Mouse (Mus musculus): ENCODE results near the gene Col23a1. TPM values are rescaled to one million over a fixed set of nuclear protein-coding genes. Genes with fewer than 3 reads are reported as not detected.
A peak's percentile ranks its signal among the peaks of the same experiment; 100 is the strongest.
"Not testable (repeated sequence)": the region's sequence is repeated elsewhere in the genome, so short reads cannot be mapped to it uniquely, and the experiment has no call there.

Col23a1 gene
- total RNA-seq, 2 experiments from 2014 or later, result 2.0 to 7.4 TPM

GRCm38 (mm10) chr11:51609940-51610339 lies 320.2 kb downstream of the Col23a1 start:
- DNase-seq (ENCODE audit: low spot score in 2 of 2), result not testable (repeated sequence)

GRCm38 (mm10) chr11:51614256-51614655 lies 324.5 kb downstream of the Col23a1 start:
- DNase-seq (ENCODE audit: low spot score in 2 of 2), result no peak

GRCm38 (mm10) chr11:51615129-51615528 lies 325.4 kb downstream of the Col23a1 start:
- DNase-seq (ENCODE audit: low spot score in 2 of 2), result no peak

- peak; percentile 65 to 74 for DNase-seq (ENCODE audit: low spot score in 2 of 2)
These were observed 325.9 kb downstream of the Col23a1 start for GRCm38 (mm10) chr11:51615601-51616000.

- DNase-seq (ENCODE audit: low spot score in 2 of 2), result not testable (repeated sequence)
These were observed 326.4 kb downstream of the Col23a1 start for GRCm38 (mm10) chr11:51616113-51616512.

- peak; percentile 56 to 60 for DNase-seq (ENCODE audit: low spot score in 2 of 2)
These were observed 328.0 kb downstream of the Col23a1 start for GRCm38 (mm10) chr11:51617693-51618092.

- DNase-seq (ENCODE audit: low spot score in 2 of 2), result no peak
These were observed 329.2 kb downstream of the Col23a1 start for GRCm38 (mm10) chr11:51618894-51619408.

- DNase-seq (ENCODE audit: low spot score in 2 of 2), result peak; percentile 90
These were observed 329.8 kb downstream of the Col23a1 start, which contains the start of gene Nhp2 for GRCm38 (mm10) chr11:51619409-51620060. Gene Nhp2, plus strand, starts transcription at chr11:51619735.

GRCm38 (mm10) chr11:51620084-51620483 lies 330.4 kb downstream of the Col23a1 start:
- DNase-seq (ENCODE audit: low spot score in 2 of 2), result no peak

GRCm38 (mm10) chr11:51621776-51622175 lies 332.1 kb downstream of the Col23a1 start:
- no peak for DNase-seq (ENCODE audit: low spot score in 2 of 2)

- DNase-seq (ENCODE audit: low spot score in 2 of 2), result no peak
These were observed 333.3 kb downstream of the Col23a1 start for GRCm38 (mm10) chr11:51622971-51623491.

- no peak for DNase-seq (ENCODE audit: low spot score in 2 of 2)
These were observed 335.6 kb downstream of the Col23a1 start for GRCm38 (mm10) chr11:51625187-51625820.

GRCm38 (mm10) chr11:51627425-51627824 lies 337.7 kb downstream of the Col23a1 start:
- no peak for DNase-seq (ENCODE audit: low spot score in 2 of 2)

GRCm38 (mm10) chr11:51627907-51628306 lies 338.2 kb downstream of the Col23a1 start:
- DNase-seq (ENCODE audit: low spot score in 2 of 2), result no peak

GRCm38 (mm10) chr11:51629651-51630314 lies 340.1 kb downstream of the Col23a1 start:
- DNase-seq (ENCODE audit: low spot score in 2 of 2), result no peak

- no peak for DNase-seq (ENCODE audit: low spot score in 2 of 2)
These were observed 342.5 kb downstream of the Col23a1 start for GRCm38 (mm10) chr11:51632130-51632753.

GRCm38 (mm10) chr11:51633200-51633599 lies 343.5 kb downstream of the Col23a1 start:
- DNase-seq (ENCODE audit: low spot score in 2 of 2), result not testable (repeated sequence)
